Mouse (Mus musculus) CH12.LX (cell line): Measurements from ENCODE around the gene Apol7a.

Experiments used
- ELF1 ChIP-seq: IDR thresholded peaks from 2 replicates; pipeline ENCODE4 v1.6.1; 2014; ENCODE audit warnings: low read depth, mild to moderate bottlenecking, inconsistent platforms, low read length, improper control_type of control experiment
- EP300 ChIP-seq: IDR thresholded peaks from 2 replicates; pipeline ENCODE4 v1.6.1; 2011; ENCODE audit warnings: low read length, improper control_type of control experiment
- ETS1 ChIP-seq: conservative IDR thresholded peaks from 2 replicates; pipeline ENCODE4 v1.6.1; 2012; ENCODE audit warnings: low read depth, mild to moderate bottlenecking, inconsistent platforms, low read length, improper control_type of control experiment, moderate library complexity
- IRF4 ChIP-seq: IDR thresholded peaks from 2 replicates; pipeline ENCODE4 v1.6.1; 2014; ENCODE audit warnings: low read depth, mild to moderate bottlenecking, inconsistent platforms, low read length, improper control_type of control experiment
- POLR2A ChIP-seq: IDR thresholded peaks from 2 replicates; pipeline ENCODE4 v1.6.1; 2011; ENCODE audit warnings: low read depth, mild to moderate bottlenecking, improper control_type of control experiment, low read length
- RCOR1 ChIP-seq: conservative IDR thresholded peaks from 2 replicates; pipeline ENCODE4 v1.6.1; 2012; ENCODE audit warnings: low read depth, mild to moderate bottlenecking, inconsistent platforms, low read length, improper control_type of control experiment

DNA sequence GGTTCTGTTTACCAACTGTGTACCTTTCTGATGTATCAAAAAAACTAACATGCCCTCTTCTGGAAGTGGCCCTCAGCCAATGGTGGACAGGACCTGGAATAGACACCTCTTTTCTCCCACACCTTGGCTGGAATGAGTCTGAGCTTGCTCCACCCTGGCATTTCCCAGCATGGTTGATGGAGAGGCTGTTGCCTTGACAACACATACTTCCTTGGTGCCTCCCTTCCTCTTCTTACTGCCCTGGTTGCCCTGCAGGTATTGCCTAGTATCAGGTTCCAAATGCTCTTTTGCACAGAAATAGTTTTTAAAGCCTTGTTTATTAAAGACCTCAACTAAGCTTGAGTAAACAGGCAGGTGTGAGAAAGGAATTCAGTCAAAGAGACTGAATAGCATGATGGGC is 58.3 kb downstream of the Apol7a start:
- TF ChIP-seq ETS1 (no peak), IRF4 (no peak), EP300 (no peak), RCOR1 (no peak), POLR2A (no peak), ELF1 (no peak)
